Mouse (Mus musculus) lung, postnatal 25 days (tissue): Measurements from ENCODE around the gene Tex28.
"Not testable (repeated sequence)": the region's sequence is repeated elsewhere in the genome, so short reads cannot be mapped to it uniquely, and the experiment has no call there.

Experiments used
- DNase-seq: peaks from one replicate; pipeline ENCODE4 v3.0.0; 2022; ENCODE audit warnings: low spot score

The Tex28 gene

DNA sequence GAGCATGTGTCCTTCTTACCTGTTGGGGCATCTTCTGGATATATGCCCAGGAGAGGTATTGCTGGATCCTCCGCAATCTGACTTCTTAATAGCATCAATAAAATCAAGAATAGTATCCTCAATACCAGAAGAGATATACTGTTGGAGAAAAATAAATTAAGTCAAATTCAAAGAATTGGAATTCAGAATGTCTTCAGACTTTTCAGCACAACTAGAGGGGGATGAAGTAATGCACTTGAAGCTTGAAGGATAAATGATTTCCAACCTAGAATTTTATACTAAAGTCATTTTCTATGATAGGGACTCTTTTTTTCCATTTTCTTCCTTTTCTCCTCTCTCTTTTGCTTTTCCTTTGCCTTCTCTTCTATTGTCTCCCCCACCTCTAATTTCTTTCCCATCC is at the start of gene Tex28:
Tex28 (minus strand) TSS at position 101 of the 400 bp plus-strand sequence.
- DNase-seq = no peak

DNA sequence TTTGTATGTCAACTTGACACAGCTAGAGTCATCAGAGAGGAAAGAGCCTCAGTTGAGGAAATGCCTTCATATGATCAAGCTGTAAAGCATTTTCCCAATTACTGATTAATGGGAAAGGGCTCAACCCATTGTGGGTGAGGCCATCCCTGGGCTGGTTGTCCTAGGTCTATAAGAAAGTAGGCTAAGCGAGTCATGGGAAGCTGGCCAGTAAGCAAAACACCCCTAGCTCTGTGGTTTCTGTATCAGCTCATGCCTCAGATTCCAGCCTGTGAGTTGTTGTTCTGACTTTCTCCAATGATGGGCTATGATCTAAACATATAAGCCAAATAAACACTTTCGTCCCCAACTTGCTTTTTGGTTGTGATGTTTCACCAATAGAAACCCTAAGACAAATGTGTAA is 35.9 kb upstream of the Tex28 start:
- no peak for DNase-seq

DNA sequence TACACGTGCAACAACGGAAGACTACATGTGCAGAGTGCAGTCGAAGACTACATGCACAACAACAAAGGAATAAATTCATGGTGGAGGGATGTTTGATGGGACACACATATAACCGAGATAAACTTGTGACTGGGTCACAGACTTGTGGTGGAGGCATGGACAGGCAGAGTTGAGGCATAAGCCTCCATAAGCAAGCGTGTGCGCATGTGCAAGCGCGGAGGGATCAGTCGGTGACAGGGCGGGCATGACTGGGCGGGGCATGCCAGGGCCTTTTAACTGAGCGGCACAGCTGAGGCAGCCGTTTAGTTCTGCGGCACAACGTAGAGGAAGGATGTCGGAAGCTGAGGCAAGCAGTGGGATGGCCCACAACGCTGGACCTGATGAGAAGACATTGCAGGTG is 9.3 kb upstream of the Tex28 start, which contains the start of gene Tktl1:
Tktl1 (plus strand) TSS at position 301 of the 400 bp plus-strand sequence.
- no peak for DNase-seq

DNA sequence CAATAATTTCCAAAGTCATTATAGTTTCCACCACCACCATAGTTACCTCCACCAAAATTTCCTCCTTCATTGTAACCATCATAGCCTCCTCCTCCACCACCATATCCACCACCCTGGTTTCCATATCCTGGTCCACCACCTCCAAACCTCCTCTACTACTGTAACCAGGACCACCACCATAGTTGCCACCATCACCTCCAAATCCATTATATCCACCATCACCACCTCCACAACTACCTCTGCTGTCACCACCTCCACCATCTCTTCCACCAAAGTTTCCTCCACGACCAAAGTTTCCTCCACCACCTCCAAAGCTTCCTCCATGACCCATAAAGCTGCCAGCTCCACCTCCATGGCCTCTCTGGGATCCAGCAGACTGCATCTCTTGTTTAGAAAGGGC is 32.4 kb downstream of the Tex28 start, which contains the start of gene Mecp2:
Mecp2 (minus strand) TSS at position 101 of the 400 bp plus-strand sequence.
- not testable (repeated sequence) for DNase-seq

DNA sequence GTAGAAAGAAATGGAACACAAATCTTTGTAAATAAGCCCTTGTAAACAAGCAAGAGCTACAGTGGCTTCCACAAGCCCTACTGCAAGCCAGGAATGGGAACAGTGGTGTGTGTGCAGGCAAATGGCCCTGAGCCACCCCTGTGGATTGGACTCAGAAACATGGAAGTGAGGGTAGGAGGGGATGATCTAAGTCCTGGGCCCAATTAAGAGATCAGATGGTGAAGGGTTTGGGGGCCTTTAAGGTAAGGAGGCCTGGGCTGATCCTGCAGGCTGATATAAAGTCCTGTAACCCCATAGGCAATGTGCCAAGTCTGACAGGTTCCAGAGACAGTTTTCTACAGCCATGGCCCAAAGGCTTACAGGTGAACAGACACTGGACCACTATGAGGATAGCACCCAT is 40.5 kb downstream of the Tex28 start, which contains the start of gene Opn1mw:
Opn1mw (plus strand) TSS at position 301 of the 400 bp plus-strand sequence.
- no peak for DNase-seq

DNA sequence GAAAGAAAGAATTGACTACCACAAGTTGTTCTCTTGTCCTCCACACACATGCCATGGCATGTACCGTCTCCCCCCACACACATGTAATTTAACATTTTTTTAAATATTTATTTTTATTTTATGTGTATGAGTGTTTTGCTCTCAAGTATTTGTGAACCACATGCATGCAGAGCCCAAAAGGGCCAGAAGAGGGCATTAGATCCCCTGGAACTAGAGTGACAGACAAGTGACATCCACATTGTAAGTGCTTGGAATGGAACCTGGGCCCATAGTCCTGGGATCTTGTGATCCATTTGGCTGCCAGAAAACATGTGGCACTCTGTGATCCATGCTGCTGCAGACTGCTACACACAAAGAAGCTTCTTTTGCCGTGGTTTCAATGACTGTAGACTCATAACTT is 42.7 kb downstream of the Tex28 start:
- no peak for DNase-seq

DNA sequence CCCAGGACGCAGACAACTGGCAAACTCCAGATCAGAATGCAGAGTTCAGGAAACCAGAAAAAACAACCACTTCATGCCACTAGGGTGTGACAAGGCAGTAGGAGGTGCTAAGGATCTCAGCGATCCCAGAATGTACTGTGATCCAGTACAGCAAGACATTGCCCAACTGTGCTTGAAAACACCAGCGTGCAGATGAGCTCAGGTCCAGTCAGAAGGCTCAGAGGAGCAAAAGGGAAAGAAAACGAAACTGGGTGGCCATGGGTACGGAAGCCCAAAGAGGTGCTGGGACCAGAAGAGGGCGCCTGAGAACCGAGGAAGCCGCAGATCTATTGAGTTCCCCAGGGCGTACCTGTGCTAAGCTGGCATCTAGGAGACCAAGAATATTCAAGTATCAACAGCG is 52.1 kb downstream of the Tex28 start:
- DNase-seq = peak; percentile 73

DNA sequence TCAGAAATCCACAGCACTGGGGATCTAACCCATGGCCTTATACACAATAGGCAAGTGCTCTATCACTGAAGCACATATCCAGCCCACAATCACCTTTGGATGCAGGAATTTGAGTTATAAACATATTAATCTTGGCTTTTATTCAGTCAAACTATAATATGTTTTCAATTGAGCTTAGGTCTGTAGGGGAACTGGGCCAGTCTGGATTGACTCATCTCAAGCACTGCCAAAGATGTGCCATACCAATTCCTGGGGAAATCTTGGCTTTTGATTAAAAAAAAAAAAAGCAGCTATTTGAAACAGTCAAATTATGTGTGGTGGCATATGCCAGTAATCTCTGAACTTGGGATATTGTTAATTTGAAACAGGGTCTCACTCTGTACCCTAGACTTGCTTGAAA is 53.6 kb downstream of the Tex28 start:
- no peak for DNase-seq

DNA sequence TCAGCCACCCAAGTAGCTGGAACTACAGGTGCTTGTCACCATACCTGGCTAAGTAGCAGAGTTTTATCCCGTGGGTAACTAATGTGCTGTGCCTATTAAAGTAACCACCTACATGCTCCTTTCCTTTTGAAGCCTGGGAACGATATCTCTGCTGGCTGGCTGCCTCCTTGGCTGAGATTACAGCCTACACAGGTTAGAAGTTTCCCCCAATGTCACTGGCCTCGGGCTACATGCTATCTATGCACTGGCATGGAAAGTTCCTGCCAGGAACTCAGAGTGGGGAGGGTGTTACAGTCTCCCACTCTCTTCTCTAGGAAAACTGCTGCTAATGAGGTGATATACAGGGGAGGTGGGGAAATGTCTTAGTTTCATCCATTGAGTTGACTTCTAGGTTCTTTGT is 58.9 kb downstream of the Tex28 start:
- no peak for DNase-seq

DNA sequence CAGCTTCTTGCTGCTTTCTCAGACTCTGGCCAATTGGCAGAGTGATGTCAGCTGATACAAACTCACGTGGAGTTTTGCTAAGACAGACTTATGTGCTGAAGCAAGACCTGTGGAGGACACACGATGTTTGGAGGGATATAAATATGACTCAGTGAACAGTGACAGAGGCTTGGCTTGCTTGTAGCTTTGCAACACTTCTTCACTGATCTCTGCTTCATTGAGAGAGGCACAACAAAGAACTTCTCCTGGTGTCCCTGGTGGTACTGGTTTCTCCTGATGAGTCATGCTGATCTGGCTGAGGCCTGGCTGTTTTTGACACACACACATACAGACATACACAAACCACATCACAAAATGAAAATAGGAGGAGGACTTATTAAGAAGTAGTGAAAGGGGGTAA is 61.7 kb downstream of the Tex28 start:
- no peak for DNase-seq

DNA sequence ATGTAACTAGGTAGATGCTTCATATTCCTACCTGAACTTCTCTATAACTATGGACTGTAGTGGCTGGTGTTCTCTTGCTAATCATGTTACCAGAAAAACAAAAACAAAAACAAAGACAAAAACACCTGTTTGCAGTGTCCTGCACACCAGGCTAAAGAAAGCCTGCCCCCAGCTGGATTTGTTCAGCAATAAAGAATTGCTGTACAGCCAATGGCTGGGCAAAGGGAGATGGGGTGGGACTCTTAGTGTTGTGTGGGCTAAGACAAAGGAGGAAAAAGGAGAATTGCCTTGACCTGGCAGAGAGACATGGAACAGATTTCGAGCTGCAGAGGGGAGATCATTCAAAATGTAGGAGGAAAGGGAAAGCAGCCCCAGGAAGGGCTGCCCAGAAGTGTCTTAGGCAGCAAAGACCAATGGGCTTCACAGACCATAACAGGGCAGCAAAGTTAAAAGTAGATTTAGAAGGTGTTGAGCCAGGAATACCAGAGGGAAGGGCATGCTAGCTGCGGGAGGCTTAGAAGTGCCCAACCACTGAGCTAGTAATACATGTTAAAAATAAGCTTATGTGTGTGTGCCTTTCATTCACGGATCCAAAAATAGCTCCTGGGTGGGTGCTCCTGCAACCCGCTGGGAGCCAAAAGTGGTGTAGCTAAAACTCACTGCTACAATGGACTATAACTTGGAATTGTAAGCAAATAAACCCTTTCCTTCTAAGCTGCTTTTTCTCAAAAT is 64.0 kb downstream of the Tex28 start:
- no peak for DNase-seq
